Mouse (Mus musculus) c-Kit-negative CD71-positive TER-119-positive erythroid progenitor cells, embryonic 14.5 days (primary cell): Measurements from ENCODE around the gene Map7.

Experiments
- DNase-seq: peaks from one replicate; pipeline ENCODE4 v3.0.0-alpha.2; 2013; ENCODE audit warnings: low read depth, low spot score

Map7 gene

DNA sequence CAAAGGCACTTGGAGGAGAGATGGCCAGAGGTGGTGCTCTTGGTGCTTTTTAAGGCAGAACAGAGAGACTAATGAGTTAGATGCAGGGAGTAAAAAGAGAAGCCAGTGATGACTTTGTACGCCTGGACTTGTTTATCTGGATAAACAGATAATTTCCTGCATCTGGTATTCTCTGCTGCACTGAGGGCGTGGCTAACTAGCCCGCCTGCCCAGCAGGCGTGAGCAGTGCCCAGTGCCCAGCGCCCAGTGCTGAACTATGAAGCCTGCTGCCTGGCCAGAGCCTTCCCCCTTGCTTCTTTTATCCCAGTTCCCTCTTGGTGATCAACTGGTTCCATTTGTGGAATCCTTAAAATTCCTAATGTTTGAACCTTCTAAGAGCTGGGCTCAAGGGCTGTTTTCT is 81.8 kb downstream of the Map7 start:
- DNase-seq: no peak

DNA sequence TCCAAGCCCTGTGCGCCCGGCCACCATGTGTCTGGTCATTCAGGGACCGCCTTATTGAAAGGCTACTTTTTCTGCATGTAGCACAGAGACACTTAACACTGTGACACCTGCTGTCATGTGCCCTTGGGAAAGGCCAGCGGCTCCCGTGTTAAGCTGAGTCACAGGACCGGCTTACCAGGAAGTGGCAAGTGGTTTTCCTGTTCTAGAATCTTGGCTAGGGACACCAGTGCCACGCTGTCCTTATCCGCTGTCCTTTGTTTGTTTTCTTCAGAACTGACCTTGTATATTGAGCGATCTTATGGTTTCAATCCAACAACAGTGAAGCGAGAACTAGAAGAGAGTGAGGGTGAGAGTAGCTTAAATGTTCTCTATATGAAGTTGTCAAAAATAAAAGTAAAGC is 85.2 kb downstream of the Map7 start:
- DNase-seq: no peak

DNA sequence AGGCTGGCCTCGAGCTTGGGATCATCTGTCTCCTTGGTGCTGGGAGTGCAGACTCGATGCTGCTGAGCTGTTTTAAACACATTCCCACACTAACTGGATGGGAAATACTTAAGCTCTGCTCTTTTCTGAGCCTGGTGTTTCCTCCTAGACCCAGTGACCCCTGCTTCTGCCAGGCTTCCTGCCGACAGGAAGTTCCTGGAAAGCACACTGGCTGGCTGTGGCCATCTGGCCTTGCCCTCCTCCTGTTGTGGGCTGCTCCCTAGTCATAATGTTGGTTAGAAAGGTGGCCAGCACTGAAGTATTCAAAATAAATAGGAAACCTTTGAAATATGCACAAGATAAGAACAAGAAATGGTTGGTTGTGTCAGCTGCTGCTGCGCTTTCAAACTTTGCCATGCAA is 86.2 kb downstream of the Map7 start:
- no peak for DNase-seq

DNA sequence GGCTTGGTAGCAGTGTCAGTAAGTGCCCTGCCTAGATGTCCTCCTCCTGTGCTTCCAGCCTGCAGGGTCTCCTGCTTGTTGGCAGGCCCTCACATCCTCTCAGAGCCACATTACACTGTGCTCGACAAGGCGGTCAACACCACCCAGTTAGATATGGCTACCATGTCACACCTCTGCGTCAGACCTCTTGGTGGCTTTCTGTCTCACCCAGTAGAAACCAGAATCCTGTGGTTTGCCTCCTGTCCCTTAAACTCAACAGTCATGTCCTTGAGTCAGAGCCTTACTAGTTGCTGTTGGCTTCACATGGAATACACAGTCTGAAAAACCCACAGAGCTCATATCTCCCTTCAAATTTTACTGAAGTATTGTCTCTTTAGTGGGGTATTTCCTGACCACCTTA is 87.4 kb downstream of the Map7 start:
- DNase-seq: no peak

DNA sequence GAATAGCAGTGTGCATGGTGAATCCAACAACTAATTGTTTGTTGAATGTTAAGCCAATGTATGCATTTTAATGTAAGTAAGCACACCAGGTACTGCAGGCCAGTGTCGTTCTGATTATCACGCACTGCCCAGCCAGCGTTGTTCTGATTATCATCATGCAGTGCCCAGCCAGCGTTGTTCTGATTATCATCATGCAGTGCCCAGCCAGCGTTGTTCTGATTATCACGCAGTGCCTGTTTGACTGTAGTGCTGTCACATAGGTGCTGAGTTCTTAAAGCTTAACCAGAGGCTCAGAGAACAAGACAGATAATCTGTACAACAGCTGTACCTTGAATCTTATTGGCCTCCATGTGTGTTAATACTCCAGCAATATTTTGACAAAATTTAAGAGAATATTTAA is 88.0 kb downstream of the Map7 start:
- no peak for DNase-seq

DNA sequence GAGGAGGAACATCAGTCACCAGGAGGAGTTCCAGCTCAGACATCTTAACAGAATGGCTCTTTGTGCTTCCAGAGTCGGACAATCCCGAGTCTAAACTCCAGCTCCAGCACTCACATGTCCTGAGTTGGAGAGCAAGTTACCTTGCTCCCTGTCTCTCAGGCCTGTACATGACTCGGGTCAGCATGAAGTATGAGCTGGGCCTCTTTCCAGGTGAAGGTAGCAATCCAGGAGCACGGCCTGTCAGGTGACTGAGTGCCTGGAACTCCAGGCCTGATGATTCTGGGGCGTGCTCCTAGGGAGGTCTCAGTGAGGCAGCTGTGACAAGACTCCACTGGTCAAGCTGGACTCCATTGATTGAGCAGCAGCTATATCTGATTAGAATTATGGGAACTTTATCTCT is 90.0 kb downstream of the Map7 start:
- DNase-seq: no peak

DNA sequence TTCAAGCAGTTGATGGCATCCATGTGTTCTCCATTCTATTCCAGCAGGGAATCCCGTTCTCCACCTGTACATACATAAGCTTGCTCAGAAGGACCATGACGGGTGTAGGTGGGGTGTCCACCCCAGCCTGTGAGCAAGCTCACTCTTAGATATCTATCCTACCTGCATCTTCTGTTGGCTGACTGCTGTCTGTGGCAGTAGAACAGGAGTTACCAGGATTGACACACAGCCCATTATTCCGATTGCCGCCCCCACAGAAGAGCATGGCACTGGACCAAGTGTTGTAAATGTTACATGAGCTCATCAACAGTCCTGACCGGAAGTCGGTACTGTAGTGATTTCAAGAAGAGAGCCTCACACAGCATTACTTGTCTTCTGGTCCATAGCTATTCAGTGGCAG is 92.6 kb downstream of the Map7 start:
- no peak for DNase-seq

DNA sequence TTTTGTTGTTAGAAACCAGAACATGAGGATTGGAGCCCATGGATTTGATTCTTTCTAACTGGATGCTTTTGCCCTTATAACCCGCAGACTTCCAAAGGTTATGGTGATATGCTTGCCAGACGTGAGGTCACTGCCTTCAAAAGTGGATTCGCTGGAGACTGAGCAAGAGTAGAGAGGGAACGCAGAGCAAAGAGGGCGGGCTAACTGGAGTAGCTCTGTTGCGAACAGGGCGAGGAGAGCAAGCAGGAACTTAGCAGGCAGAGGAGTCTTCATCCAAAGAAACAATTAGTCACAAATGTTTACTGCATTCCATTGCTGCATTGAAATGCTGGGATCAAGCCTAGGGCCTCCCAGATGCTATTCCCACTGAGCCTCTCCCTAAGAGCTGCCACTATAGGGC is 95.0 kb downstream of the Map7 start:
- DNase-seq: no peak

DNA sequence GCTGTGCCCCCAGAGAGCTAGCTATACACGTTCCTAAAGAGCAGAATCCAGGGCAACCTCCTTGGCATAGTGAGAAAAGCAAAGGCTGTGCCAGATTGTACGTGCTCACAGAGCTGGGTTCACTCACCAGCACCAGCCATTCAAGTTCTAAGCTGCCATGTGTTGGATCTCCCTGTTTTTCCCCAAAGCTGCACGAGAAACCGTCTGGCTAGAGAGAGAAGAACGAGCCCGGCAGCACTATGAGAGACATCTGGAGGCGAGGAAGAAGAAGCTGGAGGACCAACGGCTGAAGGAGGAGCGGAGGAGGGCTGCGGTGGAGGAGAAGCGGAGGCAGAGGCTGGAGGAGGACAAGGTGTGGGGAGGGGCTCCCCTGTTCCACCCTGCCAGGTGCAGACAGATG is 96.8 kb downstream of the Map7 start:
- DNase-seq: no peak

DNA sequence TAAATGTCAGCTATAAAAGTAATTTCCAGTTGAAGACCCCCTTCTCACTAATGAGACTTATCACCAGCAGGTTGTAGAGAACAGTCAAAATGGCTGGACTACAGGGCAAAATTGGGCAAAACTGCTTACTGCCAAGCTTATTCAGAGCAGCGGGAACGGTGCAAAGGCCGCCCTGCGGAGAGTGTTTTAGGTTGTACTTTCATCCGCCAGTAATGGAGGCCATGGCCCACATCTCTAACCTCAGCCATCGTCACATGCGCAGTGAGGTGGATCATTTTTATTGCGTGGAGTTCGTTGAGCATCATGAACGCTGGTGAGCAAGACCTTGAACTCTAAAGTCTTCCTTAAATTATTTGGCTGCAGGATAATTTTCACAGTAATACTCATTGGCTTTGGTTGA is 100.8 kb downstream of the Map7 start:
- DNase-seq: no peak

DNA sequence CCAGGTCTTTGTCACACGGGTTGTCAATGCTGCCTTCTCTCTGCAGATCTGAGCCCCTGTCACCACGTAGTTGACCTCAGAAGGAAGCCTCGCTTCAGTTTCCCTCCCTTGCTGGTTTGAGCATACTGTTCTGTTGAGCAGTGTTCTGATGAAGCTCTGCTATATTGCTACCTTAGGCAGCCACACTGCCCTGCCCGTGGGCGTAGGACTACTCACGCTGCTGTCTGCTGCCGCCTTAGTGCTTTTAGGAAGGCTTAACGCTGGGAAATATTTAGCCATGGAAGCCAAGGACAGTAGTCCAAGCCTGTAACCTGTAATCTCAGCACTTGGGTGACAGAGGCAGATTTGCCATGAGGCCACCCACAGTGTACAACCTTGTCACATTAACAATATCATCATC is 107.3 kb downstream of the Map7 start:
- DNase-seq: no peak

DNA sequence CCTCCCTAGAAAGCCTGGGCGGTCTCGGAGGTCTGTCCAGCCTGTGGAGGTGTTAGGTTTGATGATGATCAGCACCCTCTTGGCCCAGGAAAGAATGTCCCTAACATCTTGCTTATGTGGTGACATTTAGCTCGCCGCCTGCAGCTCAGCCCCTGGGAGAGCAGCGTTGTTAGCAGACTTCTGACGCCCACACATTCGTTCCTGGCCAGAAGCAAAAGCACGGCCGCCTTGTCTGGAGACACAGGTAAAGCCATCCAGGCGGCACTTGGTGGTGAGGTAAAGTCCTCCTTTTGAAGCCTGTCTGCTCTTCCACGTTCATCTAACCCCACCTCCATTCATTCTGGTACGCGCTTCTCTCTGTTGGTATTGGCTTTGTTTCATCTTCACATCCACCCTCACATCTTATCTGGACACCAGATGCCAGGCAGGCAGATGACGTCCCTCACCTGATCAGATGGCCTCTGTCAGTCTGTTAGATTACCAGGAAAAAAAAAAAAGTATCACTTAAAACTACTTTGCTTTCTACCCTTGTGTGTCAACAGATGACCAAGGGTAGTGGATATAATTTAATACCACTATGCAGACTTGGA is 108.9 kb downstream of the Map7 start:
- DNase-seq: no peak

DNA sequence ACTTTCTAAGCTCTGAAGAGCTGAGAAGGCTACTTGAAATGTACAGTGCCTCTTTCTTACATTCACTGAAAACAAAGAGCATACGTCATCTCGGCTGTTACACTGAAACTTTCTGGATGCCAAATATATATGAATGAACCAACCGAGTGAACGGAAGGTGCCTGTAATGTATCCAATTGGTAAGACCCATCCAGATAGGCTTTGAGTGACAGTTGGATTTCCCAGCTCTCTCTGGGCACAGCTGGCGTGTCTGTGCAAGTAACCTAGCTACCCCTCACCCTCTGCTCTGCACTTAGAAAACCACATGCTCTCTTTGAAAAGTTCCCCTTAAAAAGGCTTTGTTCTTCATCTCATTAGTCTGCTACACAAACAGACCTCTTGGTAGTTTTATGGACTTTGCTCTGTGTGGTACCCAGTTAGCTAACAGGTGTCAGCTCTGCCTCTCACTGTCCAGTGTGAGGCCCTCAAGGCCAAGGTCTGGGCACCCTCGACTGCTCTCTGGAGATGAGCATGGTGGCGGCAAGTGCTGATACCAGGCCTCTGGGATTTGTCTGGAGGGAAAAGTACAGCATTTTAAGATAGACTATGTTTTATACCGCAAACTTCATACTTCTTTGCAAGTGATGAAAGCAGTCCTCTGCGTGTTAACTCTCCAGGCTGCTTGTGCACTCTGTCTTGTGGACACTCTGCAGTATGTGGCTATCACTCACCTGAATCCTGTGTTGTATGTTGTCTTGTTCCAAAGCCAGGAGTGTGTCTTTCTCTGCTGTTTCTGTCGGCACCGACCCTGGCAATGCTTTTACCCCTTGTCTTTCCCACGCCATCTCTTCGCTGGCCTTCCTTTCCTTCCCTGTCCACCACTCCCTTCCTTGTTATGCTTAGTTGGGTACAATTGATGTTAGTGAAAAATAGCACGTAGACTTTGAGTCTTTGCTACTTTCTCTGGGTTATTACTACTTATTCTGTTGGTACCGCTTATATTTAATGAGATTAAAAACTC is 109.8 kb downstream of the Map7 start:
- DNase-seq: no peak

DNA sequence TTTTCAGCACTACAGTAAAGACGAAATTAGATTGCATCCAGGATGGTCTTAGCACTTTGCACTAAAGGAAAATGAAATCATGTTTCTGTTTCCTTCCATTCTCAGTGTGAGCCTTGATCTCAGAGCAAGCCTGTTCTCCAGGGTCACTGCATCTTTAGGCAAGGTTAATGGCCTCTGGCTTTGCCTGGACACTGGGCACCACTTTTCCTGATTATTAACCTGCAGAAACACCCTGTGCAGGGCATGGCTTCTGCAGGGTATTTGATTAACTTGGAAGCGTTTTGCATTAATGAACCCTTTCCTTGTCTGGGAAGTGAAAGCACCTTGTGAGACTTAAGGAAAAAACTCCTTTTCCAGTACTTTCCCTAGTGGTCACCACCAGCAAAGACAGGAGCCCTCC is 111.2 kb downstream of the Map7 start:
- no peak for DNase-seq

DNA sequence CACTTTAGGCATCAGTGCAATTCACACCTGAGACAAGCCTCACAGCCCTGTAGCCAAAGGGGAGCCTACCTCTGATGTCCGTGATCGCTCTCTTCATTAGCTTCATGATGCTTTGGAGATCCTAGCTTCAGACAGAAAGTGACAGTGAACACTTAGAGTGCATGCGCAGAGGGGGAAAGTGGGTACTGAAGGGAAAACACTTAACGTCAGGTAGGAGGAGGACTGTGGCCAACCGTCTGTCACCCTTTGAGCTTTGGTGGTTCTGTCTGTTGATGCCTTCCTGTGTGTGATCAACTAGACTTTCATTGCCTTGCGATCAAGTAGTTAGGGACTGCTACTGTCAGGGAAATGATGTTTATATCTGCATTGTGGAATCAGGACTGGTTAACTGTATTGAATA is 114.6 kb downstream of the Map7 start:
- no peak for DNase-seq

DNA sequence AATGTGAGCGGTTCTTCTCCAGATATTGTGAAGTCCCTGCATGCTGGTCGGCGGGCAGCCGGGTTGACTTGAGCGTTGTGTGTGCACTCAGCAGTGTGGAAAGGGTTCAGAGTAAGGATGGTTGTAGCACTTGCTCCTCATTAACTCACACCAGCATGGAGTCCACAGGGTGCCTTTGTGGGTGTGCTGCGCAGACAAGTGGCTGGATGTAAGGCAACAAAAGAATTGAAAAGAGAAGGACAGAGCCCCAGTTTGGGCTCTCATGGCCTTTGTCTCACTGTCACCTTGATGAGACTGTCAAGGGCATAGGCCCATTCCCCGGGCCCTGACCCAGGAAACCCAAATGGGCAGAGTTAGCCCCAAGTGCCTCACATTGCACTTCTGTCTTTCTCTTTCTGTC is 116.2 kb downstream of the Map7 start:
- no peak for DNase-seq

DNA sequence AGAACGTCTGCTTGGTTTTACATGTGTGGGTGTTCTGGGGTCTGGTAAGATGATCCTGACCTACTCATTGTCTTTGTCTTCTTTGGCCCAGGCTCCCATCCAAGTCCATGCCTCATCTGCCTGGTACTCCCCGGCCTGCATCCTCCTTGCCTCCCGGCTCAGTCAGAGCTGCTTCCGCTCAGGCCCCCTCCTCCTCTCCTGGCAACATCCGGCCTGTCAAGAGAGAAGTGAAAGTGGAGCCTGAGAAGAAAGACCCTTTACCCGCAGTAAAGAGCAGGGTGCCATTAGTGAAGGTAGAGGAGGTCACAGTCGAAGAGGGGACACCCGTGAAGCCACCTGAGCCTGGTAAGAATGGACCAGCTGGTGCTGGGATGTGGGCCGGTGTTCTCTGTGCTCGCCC is 118.8 kb downstream of the Map7 start:
- no peak for DNase-seq

DNA sequence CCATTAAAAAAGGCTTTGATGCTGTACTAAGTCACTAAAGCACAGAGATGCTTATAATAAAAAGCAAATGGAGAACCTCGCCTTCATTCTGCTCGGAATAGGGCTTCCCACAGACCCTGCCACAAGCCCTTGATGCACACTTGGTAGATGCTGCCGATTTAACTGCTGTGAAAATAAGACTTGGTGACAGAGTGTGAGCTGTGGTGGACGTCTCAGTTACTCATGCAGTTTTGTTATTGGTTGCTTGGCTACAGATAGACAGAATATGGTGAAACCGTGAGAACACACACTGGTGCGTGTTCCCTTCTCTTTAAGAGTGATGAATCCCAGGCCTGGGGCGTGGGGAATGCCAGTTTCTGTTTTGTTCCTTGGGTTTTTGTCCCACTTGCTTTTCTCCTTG is 120.7 kb downstream of the Map7 start:
- no peak for DNase-seq

DNA sequence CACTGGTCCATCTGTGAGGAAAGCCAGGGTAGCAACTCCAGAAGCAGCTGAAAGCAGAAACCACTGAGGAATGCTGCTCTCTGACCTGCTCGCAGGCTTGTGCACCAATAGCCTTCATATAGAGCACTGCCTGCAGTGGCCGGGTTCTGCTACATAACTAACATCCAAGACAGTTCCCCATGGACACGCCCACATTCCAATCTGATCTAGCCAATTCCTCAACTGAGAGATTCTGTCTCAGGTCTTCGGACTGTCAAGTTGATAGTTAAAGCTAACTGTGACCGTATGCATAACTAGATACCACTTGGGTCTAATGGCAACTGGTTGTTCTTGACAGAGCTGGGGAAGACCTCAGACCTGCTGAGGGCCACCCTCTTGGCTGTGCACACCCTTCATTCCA is 124.1 kb downstream of the Map7 start:
- no peak for DNase-seq

DNA sequence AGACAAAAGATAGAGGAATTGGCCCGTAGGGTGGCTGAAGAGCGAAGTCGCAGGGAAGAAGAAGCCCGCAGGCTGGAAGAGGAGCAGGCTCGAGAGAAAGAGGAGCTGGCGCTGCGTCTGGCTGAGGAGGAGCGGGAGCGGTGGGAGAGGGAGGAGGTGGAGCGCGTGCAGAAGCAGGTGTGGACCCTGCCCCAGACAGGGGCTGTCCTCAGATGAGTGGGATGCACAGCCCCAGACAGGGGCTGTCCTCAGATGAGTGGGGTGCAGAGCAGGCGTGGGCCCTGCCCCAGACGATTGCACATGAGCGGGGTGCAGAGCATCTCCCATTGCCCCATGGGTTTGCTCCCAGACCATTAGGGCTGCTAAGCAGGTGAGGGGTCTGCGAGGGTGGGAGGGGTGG is 125.0 kb downstream of the Map7 start:
- no peak for DNase-seq

DNA sequence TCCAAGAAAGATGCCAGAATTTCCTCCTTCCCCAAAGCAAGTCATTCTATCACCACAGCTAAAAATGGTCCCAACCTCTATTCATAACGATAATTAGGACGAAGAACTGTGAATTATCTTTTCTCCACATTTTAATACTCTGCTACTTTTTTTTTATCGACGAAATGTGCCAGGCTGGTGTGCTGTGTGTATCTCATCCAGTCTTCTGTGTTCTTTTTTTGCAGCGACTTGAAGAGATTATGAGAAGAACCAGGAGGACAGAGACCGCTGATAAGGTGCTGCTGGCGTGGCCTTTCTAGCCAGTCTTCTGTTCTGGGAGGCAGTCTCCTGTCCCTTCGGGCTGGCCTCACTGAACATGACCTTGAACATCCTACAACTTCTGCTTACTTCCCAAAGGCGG is 125.8 kb downstream of the Map7 start:
- no peak for DNase-seq

DNA sequence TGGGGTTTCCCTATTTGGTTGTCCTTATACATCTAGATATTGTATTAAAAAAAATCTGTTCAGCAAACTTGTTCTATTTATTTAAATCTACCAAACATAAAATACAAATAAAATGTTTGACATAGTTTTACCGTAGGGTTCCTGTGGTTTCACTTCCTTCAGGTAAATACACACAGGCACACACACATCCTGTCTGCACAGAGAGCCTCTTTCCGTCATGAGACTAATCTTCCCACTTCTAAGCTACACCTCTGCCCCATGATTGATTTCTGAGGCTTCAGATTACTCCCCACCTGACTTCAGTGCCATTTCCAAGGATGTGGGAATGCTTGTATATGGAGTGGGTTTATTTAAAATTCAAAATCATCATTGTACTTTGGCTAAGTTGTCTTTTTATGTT is 133.2 kb downstream of the Map7 start:
- no peak for DNase-seq

DNA sequence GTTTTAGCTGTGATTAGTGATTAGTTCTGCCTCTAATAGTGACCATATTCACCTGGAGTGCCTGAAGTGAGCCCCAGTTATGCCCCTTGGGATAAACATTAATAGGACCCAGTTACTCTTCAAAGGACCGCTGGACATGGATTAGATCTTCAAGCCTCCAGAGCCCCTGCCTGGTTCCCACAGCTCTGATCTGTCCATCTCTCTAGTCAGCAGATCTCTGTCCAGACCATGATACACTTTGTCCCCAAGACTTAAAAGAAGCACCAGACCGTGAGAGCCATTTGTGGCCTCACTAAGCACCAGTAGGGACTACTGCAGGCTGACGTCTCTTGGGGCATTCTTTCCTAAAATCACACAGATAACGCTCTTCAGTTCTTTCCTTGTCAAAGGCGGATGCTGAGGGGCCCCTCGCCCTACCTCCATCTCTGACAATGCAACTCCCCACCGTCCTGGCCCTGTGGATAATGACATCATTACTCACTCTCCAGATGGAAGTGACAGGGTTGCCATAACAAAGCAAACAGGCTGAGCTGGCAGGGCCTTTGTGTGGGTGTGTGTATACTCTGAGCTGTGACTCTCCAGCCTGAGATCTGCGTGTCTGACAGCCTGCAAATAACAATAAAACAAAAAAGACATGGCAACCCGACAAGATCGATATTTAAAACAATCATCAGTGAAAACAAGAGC is 137.2 kb downstream of the Map7 start:
- no peak for DNase-seq
